Mouse (Mus musculus): Measurements from ENCODE around the gene Arhgef38.
A peak's percentile ranks its signal among the peaks of the same experiment; 100 is the strongest.

Arhgef38 gene

GRCm38 (mm10) chr3:133092274-133092853 is 142.4 kb downstream of the Arhgef38 start:
- DNase-seq (ENCODE audit: inconsistent ontology term), result peak; percentile 4

GRCm38 (mm10) chr3:133091664-133092273 is 143.0 kb downstream of the Arhgef38 start, which contains the start of the genes Ints12 and Gstcd:
Gene Ints12, plus strand, starts transcription at chr3:133091840.
Gene Gstcd, minus strand, starts transcription at chr3:133092033.
- DNase-seq (ENCODE audit: inconsistent ontology term), result peak; percentile 94

GRCm38 (mm10) chr3:133091121-133091663 is 143.6 kb downstream of the Arhgef38 start:
- no peak for DNase-seq (ENCODE audit: inconsistent ontology term)

DNA sequence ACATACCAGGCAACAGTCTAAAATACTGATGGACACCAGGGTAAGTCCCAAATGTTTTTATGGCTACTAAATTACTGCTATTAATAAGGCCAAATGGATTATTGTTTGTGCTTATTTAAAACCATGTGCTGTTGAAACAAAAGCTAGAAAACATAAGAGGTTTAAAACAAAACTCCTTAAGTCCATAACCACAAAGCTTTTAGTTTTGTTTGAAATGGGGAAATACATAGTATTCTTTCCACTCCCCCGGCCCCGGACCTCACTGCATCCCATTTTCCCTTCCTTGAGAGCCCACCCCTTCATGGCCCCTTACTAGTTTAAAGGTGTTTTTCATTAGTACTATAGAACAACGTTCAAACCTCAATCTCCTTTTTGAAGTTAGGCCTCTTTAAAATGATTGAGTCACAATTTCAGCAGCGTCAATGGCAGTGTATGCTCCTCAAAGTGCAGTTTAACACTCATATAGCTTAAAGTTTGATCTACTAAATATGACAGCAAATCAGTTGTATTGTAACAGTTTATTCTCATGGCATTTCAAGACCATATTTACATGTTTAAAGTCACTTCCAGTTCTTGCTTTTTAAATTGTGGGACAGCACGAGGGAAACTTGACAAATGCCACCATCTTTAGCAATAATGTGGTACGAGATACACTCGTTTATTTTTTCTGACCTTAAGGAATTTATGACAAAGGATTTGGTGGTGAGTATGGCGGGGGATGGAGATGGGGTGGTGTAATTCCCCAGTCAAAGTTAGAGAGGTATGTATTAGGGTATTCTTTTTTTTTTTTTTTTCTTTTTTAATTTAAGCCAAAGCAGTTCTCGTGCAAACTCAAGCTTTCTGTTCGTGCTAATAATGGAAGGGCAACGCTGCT is 144.3 kb downstream of the Arhgef38 start:
- DNase-seq (ENCODE audit: inconsistent ontology term), result peak; percentile 19

GRCm38 (mm10) chr3:133085858-133086257 is 148.9 kb downstream of the Arhgef38 start:
- peak; percentile 63 for DNase-seq (ENCODE audit: inconsistent ontology term)

- DNase-seq (ENCODE audit: inconsistent ontology term), result no peak
Observed at GRCm38 (mm10) chr3:133082736-133083135, 152.0 kb downstream of the Arhgef38 start.

DNA sequence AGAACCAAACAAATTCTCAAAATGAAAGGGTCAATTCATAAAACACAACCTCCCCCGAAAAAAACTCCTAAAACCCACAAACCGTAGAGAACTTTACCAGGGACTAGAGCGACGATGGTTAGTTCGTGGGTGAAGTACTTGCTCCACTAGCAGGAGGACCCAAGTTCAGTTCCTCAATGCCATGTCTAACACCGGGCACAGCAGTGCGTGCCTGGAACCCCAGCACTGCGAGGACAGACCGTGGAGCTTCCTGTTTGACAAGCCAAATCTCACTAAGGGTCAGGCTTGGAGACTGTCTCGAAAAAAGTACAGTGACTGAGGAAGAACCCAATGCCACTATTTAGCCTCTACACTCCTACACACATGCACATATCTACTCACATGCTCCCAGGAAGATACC is 159.2 kb downstream of the Arhgef38 start:
- no peak for DNase-seq (ENCODE audit: inconsistent ontology term)

All from Muller cell, postnatal 12 days (primary cell).